Comparison of ENCODE assay signal across 8 mouse cellular contexts in genomic region chr12:111945765-111946655, GRCm38 (mm10). TPM values are rescaled to one million over a fixed set of nuclear protein-coding genes. Genes with fewer than 3 reads are reported as not detected.
DNase-seq lines count a peak whose midpoint lies in the region; ATAC-seq and TF ChIP-seq lines count a peak whose summit lies in the region.
"Not testable (repeated sequence)": the region's sequence is repeated elsewhere in the genome, so short reads cannot be mapped to it uniquely, and the experiment has no call there.
"Had no signal": no experiment of that assay in that cellular context is flagged by ENCODE, and none has a peak within 500 bp of the region (broad histone marks: within the 10 kb centered on the region; RNA-seq: fewer than 3 reads in every experiment).

No protein-coding gene starts in this region.

- TF ChIP-seq EP300 in heart, postnatal 0 days (IDR thresholded peaks at IDR 0.05; ENCODE audit: low read depth): not testable (repeated sequence)

- H3K9ac ChIP-seq in heart, postnatal 0 days (replicated peaks; ENCODE audit: low read depth, low read length); intestine, embryonic 15.5 days; limb, embryonic 15.5 days: not testable (repeated sequence)

- WGBS in forebrain, embryonic 10.5 days: 66% methylated on average over 12 of the region's 15 CpGs
- 56% methylated on average over 8 of the region's 15 CpGs for WGBS in heart, postnatal 0 days
- WGBS in intestine, embryonic 15.5 days: 51% methylated on average over 11 of the region's 15 CpGs
- 64% methylated on average over 12 of the region's 15 CpGs for WGBS in limb, embryonic 15.5 days

- not testable (repeated sequence) for TF ChIP-seq CTCF in heart, postnatal 0 days (IDR thresholded peaks at IDR 0.05; ENCODE audit: low read depth)

- not testable (repeated sequence) for H3K27me3 ChIP-seq in forebrain, embryonic 10.5 days (ENCODE audit: poor library complexity, severe bottlenecking); heart, postnatal 0 days (ENCODE audit: control insufficient read depth, insufficient read depth, low read length); intestine, embryonic 15.5 days (replicated peaks); limb, embryonic 15.5 days

- H3K4me3 ChIP-seq in forebrain, embryonic 10.5 days; heart, postnatal 0 days (ENCODE audit: low read depth, low read length); intestine, embryonic 15.5 days (replicated peaks); limb, embryonic 15.5 days: not testable (repeated sequence)

- H3K27ac ChIP-seq in forebrain, embryonic 10.5 days: peak overlapping the region; percentile 73
- H3K27ac ChIP-seq in heart, postnatal 0 days (ENCODE audit: low read depth): peak overlapping the region; percentile 93
- H3K27ac ChIP-seq in intestine, embryonic 15.5 days: peak overlapping the region; percentile 83
- peak overlapping the region; percentile 80 for H3K27ac ChIP-seq in limb, embryonic 15.5 days

- H3K4me1 ChIP-seq in forebrain, embryonic 10.5 days: peaks cover 33% of the 10 kb centered on the region
- peaks cover 14% of the 10 kb centered on the region for H3K4me1 ChIP-seq in heart, postnatal 0 days (ENCODE audit: control insufficient read depth, insufficient read depth)
- peaks cover 35% of the 10 kb centered on the region for H3K4me1 ChIP-seq in intestine, embryonic 15.5 days (replicated peaks)
- H3K4me1 ChIP-seq in limb, embryonic 15.5 days: peaks cover 23% of the 10 kb centered on the region

- not testable (repeated sequence) for DNase-seq in forebrain, embryonic 10.5 days (ENCODE audit: extremely low spot score, low spot score)
- peak; percentile 70 for DNase-seq in heart, postnatal 0 days (ENCODE audit: low spot score)
- peak; percentile 30 for DNase-seq in lung, postnatal 36 days
- peak; percentile 15 to 20 for DNase-seq in natural killer cell, adult 2 months (ENCODE audit: low spot score in 2 of 2)

- ATAC-seq in activated CD4-positive, CD25-positive, alpha-beta regulatory T cell, adult 4 months: peak; percentile 37
- peak; percentile 58 for ATAC-seq in heart, postnatal 0 days (ENCODE audit: insufficient read depth, low read depth)
- peak; percentile 79 for ATAC-seq in intestine, embryonic 15.5 days
- ATAC-seq in limb, embryonic 15.5 days (ENCODE audit: insufficient number of reproducible peaks, low FRiP score, low TSS enrichment, low read depth): peak; percentile 66; the same call in 1 of the 2 replicates

- not testable (repeated sequence) for H3K9me3 ChIP-seq in forebrain, embryonic 10.5 days; heart, postnatal 0 days (replicated peaks; ENCODE audit: control insufficient read depth, low read length); intestine, embryonic 15.5 days; limb, embryonic 15.5 days

- H3K4me2 ChIP-seq in heart, postnatal 0 days (ENCODE audit: low read depth, low read length): peak overlapping the region; percentile 1; the same call in 1 of the 2 replicates
- not testable (repeated sequence) for H3K4me2 ChIP-seq in intestine, embryonic 15.5 days (replicated peaks); limb, embryonic 15.5 days

- H3K36me3 ChIP-seq in forebrain, embryonic 10.5 days (replicated peaks); heart, postnatal 0 days (replicated peaks; ENCODE audit: control insufficient read depth, insufficient read depth, low read length); intestine, embryonic 15.5 days; limb, embryonic 15.5 days: not testable (repeated sequence)

RNA-seq across cellular contexts. Expression of gene Atp5mpl, which starts 20.8 kb away (rescaled TPM):
- 100 to 1,000 TPM; 262 to 349 TPM for polyA plus RNA-seq in activated CD4-positive, CD25-positive, alpha-beta regulatory T cell, adult 4 months (2017; shearing (Covaris generic))
- 565 and 608 TPM in 2 replicates for polyA plus RNA-seq in forebrain, embryonic 10.5 days (2016; fragmentation: Nextera tagmentation; extraction: Ambion mirVana)
- 727 and 889 TPM in 2 replicates for total RNA-seq in heart, postnatal 0 days (2014; rRNA removed; ENCODE audit: low replicate concordance)
- 3,038 and 3,095 TPM in 2 replicates for polyA plus RNA-seq in heart, postnatal 0 days (2015; fragmentation: Nextera tagmentation; extraction: Ambion mirVana)
- polyA plus RNA-seq in intestine, embryonic 15.5 days (2015; fragmentation: Nextera tagmentation; extraction: Ambion mirVana): 924 and 941 TPM in 2 replicates
- polyA plus RNA-seq in limb, embryonic 15.5 days (2015; fragmentation: Nextera tagmentation; extraction: Ambion mirVana): 515 and 585 TPM in 2 replicates

RNA-seq across cellular contexts. Expression of gene Tdrd9, which starts 25.3 kb away (rescaled TPM):
- not detected for polyA plus RNA-seq in activated CD4-positive, CD25-positive, alpha-beta regulatory T cell, adult 4 months (2017; shearing (Covaris generic))
- 1.1 and 1.9 TPM in 2 replicates for polyA plus RNA-seq in forebrain, embryonic 10.5 days (2016; fragmentation: Nextera tagmentation; extraction: Ambion mirVana)
- 0.04 TPM in 1 of 2 replicates, not detected in the other for total RNA-seq in heart, postnatal 0 days (2014; rRNA removed; ENCODE audit: low replicate concordance)
- polyA plus RNA-seq in heart, postnatal 0 days (2015; fragmentation: Nextera tagmentation; extraction: Ambion mirVana): 0.11 and 0.27 TPM in 2 replicates
- 0.46 TPM in 1 of 2 replicates, not detected in the other for polyA plus RNA-seq in intestine, embryonic 15.5 days (2015; fragmentation: Nextera tagmentation; extraction: Ambion mirVana)
- 0.19 and 0.88 TPM in 2 replicates for polyA plus RNA-seq in limb, embryonic 15.5 days (2015; fragmentation: Nextera tagmentation; extraction: Ambion mirVana)

RNA-seq across cellular contexts. Expression of gene Rd3l, which starts 35.1 kb away (rescaled TPM):
- polyA plus RNA-seq in activated CD4-positive, CD25-positive, alpha-beta regulatory T cell, adult 4 months (2017; shearing (Covaris generic)): not detected
- polyA plus RNA-seq in forebrain, embryonic 10.5 days (2016; fragmentation: Nextera tagmentation; extraction: Ambion mirVana): not detected in 2 replicates
- not detected in 2 replicates for total RNA-seq in heart, postnatal 0 days (2014; rRNA removed; ENCODE audit: low replicate concordance)
- polyA plus RNA-seq in heart, postnatal 0 days (2015; fragmentation: Nextera tagmentation; extraction: Ambion mirVana): 0.55 and 0.77 TPM in 2 replicates
- not detected in 2 replicates for polyA plus RNA-seq in intestine, embryonic 15.5 days (2015; fragmentation: Nextera tagmentation; extraction: Ambion mirVana)
- not detected in 2 replicates for polyA plus RNA-seq in limb, embryonic 15.5 days (2015; fragmentation: Nextera tagmentation; extraction: Ambion mirVana)
- polyA plus RNA-seq: gonadal fat pad, adult 2 months had no signal

RNA-seq across cellular contexts. Expression of gene Ppp1r13b, which starts 38.1 kb away (rescaled TPM):
- polyA plus RNA-seq in activated CD4-positive, CD25-positive, alpha-beta regulatory T cell, adult 4 months (2017; shearing (Covaris generic)): 10 to 100 TPM in 1 of 2 experiments, 1 to 10 TPM in 1; 8.0 to 10.3 TPM
- polyA plus RNA-seq in forebrain, embryonic 10.5 days (2016; fragmentation: Nextera tagmentation; extraction: Ambion mirVana): 2.9 and 3.1 TPM in 2 replicates
- 18.2 TPM in 2 replicates for total RNA-seq in heart, postnatal 0 days (2014; rRNA removed; ENCODE audit: low replicate concordance)
- 9.9 and 11.2 TPM in 2 replicates for polyA plus RNA-seq in heart, postnatal 0 days (2015; fragmentation: Nextera tagmentation; extraction: Ambion mirVana)
- 19.8 and 21.7 TPM in 2 replicates for polyA plus RNA-seq in intestine, embryonic 15.5 days (2015; fragmentation: Nextera tagmentation; extraction: Ambion mirVana)
- polyA plus RNA-seq in limb, embryonic 15.5 days (2015; fragmentation: Nextera tagmentation; extraction: Ambion mirVana): 11.8 and 14.9 TPM in 2 replicates
